Mouse (Mus musculus) brain, embryonic 14.5 days (tissue): Measurements from ENCODE around the gene Pim3.

Experiments used
- CTCF ChIP-seq: fragments of 200-500 bp; IDR thresholded peaks from 2 replicates; pipeline ENCODE4 v1.5.1; 2012; ENCODE audit warnings: inconsistent platforms, mild to moderate bottlenecking, moderate library complexity, borderline replicate concordance; ENCODE audit not compliant: insufficient read depth, insufficient read length; ENCODE audit errors: extremely low read depth
- POLR2A ChIP-seq: fragments of 200-500 bp; IDR thresholded peaks from 2 replicates; pipeline ENCODE4 v1.6.1; 2012; ENCODE audit warnings: mild to moderate bottlenecking, inconsistent platforms, borderline replicate concordance; ENCODE audit not compliant: poor library complexity, insufficient read depth, insufficient read length, severe bottlenecking; ENCODE audit errors: extremely low read depth

DNA sequence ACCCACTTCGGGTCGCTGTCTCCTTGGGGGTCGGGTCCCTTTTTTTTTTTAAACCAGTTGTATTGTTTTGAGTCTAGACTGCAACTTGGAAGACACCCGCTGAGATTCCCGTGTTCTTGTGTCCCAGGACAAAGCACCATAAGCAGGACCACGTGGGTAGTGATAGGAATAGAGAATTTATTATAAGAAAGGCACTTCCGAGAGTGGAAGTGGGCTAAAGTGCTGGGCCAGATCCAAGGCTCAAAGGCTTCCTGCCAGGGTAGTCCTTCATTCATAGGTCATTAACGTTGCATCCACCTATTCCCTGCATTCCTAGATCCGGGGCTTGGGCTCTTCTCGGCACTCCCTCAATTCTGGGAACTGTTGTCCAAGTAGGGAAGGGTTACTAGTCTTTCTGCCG, 24.0 kb upstream of the Pim3 start:
- TF ChIP-seq CTCF, result no peak
- TF ChIP-seq POLR2A, result no peak
